Mouse (Mus musculus) erythroblast, embryonic 14.5 days (primary cell): ENCODE measurements around the gene Xpnpep3.

Experiments
- GATA1 ChIP-seq: IDR thresholded peaks from 2 replicates; pipeline ENCODE4 v1.6.1; 2012; ENCODE audit warnings: low read length, inconsistent platforms, mixed read lengths
- TAL1 ChIP-seq: IDR thresholded peaks from 3 replicates; pipeline ENCODE4 v1.6.1; 2012; ENCODE audit warnings: low read length, inconsistent platforms, mixed read lengths

DNA sequence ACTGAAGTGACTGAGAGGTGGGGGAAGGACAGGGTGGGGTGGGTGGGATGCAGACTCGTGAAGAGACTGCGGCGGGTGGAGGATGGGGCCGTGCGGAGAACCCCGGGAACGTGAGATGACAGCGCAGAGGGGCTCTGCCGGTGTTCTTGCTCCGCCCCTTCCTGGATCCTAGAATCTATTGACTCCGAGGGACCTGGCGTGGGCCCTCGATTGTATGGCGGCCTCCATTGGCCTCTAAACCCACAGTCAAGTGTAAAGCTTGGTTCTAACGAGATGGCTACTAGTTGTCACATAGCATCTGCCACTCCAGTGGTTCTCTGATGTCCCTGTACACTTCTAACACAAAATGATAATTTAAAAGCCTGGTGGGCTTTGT is 66.8 kb downstream of the Xpnpep3 start:
- TF ChIP-seq GATA1 (no peak), TAL1 (no peak)
